Mouse (Mus musculus): ENCODE results near the gene Hcn2.

DNA sequence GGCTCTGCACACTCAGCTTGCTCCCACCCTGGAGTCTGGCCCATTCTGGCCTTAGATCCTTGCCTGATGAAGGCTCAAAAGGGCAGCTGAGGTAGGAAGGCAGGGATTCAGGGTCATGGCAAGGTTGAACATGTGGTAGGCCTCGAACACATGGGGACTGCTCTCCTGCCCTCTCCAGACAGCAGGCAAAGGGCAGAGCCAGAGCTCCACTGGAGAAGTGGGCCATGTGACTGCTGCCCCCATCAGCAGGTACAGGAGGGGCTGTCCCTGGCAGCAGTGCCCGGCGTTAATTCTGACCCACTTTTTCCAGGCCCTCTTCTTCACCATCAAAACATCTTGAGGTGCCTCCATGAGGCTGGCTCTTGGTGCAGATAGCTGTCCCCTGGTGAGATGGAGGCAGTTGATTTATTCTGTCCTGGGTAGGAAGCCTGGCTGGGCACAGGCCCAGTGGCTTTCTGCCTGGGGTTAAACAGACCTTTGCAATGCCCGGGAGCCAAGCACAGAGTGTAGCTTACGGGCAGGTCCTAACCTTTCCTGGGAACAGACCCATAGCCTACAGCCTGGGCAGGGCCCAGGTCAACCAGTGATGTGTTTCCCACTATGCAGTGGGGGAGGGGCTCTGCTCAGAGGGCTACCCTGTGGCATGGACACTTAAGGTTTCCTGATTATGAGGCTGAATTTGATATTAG, 9.9 kb upstream of the Hcn2 start:
- no peak for TF ChIP-seq CTCF (IDR thresholded peaks at IDR 0.05; ENCODE audit: borderline replicate concordance, control insufficient read depth, extremely low read depth, insufficient read depth, low read length, poor library complexity)
- TF ChIP-seq POLR2A (IDR thresholded peaks at IDR 0.05; ENCODE audit: control insufficient read depth, extremely low read depth, insufficient read depth, low read length, poor library complexity): no peak

All from thymus, adult 2 months (tissue).